Mouse (Mus musculus): ENCODE results near the gene Krt82. TPM values are rescaled to one million over a fixed set of nuclear protein-coding genes. Genes with fewer than 3 reads are reported as not detected.
A peak's percentile ranks its signal among the peaks of the same experiment; 100 is the strongest.

Gene Krt82
- not detected for total RNA-seq (2021)

DNA sequence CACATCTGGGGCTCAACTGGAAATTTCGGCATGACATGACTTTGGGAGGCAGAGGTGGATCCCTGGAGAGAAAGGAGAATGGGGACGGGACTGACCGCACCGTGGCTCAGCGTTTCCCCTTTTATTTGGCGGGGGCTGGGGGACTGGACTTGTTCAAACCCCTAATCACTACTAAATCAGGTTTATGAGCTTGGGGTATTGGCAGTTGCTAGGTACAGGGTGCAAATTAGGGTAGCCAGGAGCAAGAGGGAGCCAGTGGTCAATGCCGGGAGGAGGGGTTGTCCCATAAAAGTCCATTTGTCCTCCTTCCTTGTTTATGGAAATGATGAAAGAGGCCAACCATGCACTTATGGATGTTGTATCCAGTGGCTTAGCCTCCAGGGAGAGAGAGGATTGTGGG, at the start of gene Krt82:
Krt82 (minus strand) TSS at position 101 of the 400 bp plus-strand sequence.
- intact Hi-C loops (cut with DNase I) = no loop called here
- DNase-seq (ENCODE audit: low spot score in 2 of 2) = no peak

DNA sequence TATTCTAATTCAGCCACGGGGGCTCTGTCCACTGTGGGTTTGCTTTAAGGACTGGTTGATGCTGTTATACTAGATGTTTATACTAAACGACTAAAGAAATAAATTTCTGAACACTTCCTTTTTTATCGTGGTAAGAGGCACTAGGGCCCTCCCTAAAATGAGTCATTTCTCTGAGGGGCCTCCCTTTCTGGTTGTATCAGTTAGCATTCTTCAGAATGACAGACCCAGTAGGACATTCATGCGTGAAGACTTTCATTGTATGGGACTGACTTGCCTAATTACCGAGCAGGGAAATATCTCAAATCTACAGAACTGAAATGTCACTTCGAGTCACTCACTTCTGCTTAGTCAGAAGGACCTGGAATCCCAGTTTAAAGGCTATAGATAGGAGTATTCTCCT, 48.7 kb upstream of the Krt82 start:
- intact Hi-C loops (cut with DNase I) = no loop called here
- no peak for DNase-seq (ENCODE audit: low spot score in 2 of 2)

DNA sequence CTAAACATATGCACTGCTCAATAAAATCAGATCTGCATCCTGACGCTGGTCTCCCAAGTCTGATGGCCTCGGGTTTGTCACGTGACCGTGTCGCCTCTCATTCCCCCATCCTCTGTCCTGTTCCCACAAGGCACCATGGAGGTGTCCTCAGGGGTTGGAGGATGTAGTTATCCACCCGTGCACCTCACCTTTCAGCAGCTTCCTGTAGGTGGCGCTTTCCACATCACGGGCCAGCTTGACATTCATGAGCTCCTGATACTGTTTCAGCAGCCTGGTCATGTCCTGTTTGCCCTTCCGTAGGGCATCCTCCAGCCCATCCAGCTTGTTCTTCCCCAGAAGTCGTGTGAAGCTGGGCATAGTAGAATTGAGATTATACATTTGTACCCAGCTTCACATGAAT, 37.7 kb upstream of the Krt82 start:
- intact Hi-C loops (cut with DNase I) = loop anchor here (5.0 kb wide), 1 partner anchor 319 kb away; no protein-coding TSS in a partner anchor

DNA sequence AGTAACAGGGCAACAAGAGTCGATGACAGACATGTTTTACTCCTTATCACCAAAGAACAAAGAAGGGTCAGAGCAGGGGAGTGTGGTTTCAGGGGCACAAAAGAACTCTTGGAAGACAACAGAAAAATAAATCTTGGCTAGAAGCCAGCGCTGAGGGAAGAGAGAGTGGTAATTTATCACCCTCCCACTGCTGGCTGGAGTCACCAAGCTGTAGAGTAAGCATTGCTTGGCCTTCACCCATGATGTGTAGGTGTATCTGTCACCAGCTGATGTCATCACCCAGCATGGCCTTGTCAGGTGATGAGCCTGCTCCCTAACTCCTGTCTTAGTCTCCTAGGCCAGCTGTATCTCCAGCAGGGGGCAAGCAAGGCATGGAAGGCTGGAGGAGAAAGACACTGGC, 34.0 kb upstream of the Krt82 start:
- no peak for DNase-seq (ENCODE audit: low spot score in 2 of 2)
- intact Hi-C loops (cut with DNase I) = no loop called here

More for the DNA sequence above, 37.7 kb upstream of the Krt82 start:
- DNase-seq (ENCODE audit: low spot score in 2 of 2) = no peak

DNA sequence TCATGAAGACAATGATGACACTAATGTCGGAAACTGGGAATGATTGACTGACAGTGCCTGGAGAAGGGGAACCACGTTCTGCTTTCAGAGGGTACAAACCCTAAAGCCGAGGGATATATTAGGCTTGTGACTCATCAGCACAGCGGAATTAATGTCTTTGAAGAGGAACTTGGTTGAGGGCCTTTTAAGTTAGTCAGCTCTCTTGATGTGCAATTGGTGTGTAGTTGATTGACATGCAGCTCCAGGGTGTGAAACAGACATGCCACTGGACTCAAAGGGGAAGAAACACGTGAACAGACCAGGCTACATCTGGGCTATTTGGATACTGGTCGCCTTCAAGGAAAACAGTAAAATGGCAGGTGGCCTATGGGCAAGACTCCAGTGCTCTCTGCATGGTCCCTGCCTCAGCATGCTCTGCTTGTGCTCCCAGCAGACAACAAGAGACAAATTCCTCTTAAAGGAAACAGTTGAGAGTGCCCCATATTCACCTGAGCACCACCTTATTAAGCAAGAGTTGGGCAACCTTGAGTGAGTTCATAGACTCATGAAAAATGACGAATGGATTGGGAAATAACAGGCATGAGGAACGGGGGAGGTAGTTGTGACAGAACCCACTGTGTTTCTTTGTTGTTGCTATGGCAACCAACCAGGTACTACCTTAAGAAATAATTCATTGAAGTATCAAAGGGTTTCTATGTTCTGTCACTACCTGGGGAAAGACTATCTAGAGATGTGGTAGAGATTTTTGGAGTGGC, 32.9 kb upstream of the Krt82 start:
- DNase-seq (ENCODE audit: low spot score in 2 of 2) = no peak
- intact Hi-C loops (cut with DNase I) = no loop called here

DNA sequence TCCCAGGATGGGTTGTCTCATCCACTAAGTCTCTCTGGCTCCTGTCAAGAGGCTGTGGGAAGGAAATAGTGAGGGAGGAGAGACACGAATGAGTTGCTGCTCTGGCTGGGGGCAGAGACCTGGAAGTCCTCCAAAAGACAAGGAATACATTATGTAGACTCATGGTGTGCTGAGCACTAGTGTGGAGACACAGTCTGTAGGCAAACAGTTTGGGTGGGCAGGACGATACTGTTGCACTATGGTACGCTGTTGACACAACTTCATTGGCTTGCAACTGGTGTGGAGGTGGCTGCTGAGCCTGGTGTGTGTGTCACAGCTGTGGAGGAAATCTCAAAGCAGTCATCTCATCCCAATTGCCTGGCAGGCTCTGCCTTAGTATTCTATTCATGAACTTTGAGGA, 31.2 kb upstream of the Krt82 start:
- intact Hi-C loops (cut with DNase I) = no loop called here
- DNase-seq (ENCODE audit: low spot score in 2 of 2) = peak in 1 of 2 experiments; percentile 74

DNA sequence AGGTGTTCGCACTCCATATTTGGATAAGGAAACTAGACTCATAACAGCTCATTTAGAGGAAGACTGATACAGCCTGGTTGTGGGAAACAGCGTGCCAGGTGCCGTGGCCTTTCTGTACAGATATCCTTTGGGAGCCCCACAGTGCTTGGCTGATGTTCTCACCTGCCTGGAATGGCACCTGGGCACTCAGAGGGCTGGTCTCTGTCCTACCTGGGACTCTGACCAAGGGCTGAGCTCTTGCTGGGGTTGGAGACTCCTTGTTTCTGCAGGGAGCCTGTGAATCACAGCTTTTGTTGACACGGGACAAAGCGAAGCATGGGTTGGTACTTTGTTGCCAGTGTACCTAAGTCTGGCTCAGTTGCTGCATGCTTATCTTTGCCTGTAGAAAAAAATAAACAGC, 25.0 kb upstream of the Krt82 start:
- intact Hi-C loops (cut with DNase I) = no loop called here
- DNase-seq (ENCODE audit: low spot score in 2 of 2) = no peak

DNA sequence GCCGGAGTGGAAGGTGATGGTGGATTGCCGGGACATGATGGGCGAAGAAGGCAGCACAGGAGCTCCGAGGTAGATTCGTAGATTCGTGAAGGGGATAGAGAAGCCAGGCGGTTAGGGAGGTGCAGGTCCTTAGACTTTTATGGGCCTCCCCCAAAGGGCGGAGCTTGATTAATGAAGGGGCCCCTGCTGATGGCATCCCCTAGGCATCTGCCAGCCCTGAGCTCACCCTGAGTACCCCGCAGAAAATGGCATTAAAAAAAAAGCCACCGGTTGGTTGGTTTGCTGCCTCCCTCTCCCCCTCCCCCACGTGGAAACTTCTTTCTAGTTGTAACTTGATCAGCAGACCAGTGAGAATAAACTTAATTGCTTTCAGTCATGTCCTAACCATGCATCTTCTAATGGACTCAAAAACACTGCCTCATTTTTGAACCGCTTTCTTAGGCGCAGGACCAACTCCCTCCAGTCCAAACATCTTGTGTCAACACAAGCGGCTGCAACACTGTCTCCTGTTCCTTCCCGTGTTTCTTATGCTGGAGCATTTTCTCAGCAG, 23.4 kb upstream of the Krt82 start, which contains the start of gene Krt75:
Krt75 (minus strand) TSS at position 109 of the 550 bp plus-strand sequence.
- intact Hi-C loops (cut with DNase I) = no loop called here
- DNase-seq (ENCODE audit: low spot score in 2 of 2) = no peak

DNA sequence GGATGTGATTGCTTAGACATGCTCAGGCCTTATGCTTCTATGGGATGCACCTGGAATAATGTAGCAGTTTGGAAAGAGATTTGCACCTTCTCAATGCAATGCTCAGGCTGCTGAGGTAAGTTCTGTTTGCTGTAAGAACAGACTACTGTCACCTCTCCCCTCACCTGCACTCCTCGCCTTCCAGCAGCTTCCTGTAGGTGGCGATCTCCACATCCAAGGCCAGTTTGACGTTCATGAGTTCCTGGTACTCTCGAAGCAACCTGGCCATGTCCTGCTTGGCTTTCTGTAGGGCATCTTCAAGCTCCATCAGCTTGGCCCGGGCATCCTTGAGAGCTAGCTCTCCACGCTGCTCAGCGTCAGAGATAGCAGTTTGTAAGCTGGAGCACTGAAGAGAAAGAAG, 17.3 kb upstream of the Krt82 start:
- DNase-seq (ENCODE audit: low spot score in 2 of 2) = no peak
- intact Hi-C loops (cut with DNase I) = no loop called here

DNA sequence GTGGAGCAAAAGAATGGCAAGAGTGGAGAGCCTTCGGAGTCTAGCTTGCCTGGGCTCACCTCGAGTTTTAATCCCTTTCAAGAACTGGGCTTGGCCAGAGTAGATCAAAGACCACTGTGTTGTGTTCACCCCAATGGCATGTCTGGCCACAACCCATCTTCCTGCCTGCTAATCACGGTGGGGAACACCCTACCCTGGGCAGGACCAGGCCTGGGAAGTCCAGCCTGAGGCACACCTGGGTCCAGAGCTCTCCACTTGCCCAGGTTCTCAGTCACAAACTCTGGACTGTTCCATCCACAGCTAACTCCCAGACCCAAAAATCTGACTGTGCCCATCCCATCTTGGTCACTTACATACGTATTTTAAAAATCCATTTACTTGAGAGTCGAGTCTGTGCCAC, 12.4 kb upstream of the Krt82 start, which contains the start of gene Krt90:
Krt90 (minus strand) TSS at position 101 of the 400 bp plus-strand sequence.
- DNase-seq (ENCODE audit: low spot score in 2 of 2) = no peak
- intact Hi-C loops (cut with DNase I) = no loop called here

DNA sequence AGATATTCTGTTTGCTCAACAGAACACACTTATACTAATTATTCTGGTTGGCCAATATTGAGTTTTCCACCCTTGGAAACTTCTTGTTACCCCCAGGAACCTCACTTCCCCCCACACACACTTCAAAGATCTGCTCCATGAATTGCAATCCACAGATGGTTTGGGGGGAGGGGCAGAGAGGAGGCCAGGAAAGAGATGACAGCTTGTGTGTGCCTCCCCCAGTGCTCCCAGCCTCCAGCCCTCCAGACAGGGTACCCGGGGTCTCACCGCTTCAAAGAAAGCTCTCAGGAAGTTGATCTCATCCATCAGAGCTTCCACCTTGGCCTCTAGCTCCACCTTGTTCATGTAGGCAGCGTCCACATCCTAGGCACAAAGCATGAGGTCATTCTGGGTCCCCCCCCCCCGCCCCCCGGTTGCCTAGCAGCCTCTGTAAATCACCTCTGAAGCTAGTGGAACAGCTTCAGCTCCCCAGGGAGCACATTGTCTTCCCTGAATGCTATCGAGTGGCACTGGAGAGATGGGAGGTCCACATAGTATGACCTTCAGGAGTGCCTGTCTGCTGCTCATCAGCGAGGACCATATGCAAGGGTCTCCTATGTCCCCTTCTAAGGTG, 7.7 kb upstream of the Krt82 start:
- no peak for DNase-seq (ENCODE audit: low spot score in 2 of 2)

DNA sequence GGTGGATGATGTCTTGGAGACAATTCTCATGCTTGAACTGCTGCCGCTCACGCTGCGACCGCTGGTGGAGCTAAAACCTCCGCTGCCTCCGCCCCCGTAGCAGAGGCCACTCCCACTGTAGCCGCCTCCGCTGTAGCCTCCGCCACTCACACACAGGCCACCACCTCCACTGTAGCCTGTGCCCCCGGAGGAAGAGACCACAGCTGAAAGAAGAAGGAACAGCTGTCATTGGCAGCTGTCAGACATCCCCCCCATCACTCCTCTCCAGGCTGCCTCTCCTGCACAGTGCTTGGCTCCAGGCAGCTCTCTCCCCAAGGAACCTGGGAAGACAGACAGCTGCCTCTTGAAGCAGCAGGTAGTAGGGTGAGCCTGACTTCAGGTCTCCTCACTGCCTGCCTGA, 2.7 kb upstream of the Krt82 start:
- intact Hi-C loops (cut with DNase I) = no loop called here

More for the DNA sequence above, 7.7 kb upstream of the Krt82 start:
- intact Hi-C loops (cut with DNase I) = no loop called here

DNA sequence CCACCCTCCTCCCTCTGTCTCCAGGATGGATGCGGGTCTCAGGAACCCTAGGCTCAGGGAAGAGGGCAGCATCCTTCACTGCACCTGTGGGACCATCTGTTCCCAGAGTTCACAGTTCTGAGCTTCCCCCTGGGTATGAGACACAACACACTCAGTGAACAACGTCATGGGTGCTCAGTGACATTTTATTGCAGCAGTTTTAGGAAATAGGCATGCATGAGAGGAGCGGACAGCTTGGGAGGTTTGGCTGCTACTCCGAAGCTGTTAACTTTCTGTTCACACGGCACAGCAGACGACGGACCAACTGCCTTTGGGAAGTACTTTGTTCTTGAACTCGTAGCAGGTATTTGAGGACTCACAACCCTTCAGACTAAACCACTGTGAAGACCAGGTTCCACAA, 1.7 kb upstream of the Krt82 start:
- DNase-seq (ENCODE audit: low spot score in 2 of 2) = peak in 1 of 2 experiments; percentile 49
- intact Hi-C loops (cut with DNase I) = no loop called here

More for the DNA sequence above, 2.7 kb upstream of the Krt82 start:
- peak in 1 of 2 experiments; percentile 21 for DNase-seq (ENCODE audit: low spot score in 2 of 2)

DNA sequence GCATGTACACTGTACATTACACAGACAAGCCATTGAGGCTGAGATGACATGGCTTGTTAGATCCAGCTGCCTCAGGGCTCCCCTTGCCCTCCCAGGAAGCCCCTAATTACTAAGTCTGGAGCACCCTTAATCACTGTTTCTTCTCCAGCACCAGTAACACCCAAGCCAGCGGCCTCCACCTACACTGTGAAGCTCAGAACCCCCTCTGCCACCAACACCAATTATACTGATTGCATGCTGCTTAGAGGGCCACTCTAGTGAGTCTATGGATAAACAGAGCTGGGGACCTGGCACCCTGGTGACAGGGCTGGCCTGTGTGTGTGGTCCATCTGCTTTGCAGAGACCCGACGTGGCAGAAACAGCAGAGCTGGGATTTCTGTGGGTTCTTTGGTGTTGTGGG, 6.0 kb downstream of the Krt82 start:
- intact Hi-C loops (cut with DNase I) = no loop called here

DNA sequence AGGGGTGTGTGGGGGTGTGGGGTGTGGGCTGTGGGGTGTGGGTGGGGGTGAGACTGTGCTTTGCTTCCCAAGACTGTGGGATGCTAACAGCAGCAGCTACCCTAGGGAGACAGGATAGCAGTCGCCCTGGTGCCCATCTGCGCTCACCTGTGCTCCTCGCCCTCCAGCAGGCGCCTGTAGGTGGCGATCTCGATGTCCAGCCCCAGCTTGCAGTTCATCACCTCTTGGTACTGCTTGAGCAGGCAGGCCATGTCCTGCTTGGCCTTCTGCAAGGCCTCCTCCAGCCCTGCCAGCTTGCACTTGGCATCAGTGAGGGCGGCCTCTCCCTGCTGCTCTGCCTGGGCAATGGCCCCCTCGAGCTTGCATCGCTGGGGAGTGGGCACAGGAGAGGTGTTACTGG, 7.9 kb downstream of the Krt82 start:
- DNase-seq (ENCODE audit: low spot score in 2 of 2) = no peak
- intact Hi-C loops (cut with DNase I) = no loop called here

More for the DNA sequence above, 6.0 kb downstream of the Krt82 start:
- no peak for DNase-seq (ENCODE audit: low spot score in 2 of 2)

DNA sequence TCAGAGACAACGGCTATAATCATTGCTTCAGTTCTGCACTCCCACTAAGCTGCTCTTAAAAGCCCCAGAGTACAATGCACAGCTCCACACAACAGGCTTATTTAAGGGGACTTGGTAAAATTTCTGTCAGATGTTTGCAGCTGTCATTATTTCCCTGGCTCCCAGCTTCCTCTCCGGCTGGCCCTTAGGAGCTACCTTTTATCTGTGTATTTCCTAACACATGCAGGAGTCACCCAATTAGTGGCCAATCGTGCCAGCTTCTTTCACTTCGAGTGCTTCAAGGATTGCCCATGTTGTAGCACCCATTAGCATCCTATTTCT, 11.9 kb downstream of the Krt82 start:
- intact Hi-C loops (cut with DNase I) = no loop called here
- DNase-seq (ENCODE audit: low spot score in 2 of 2) = no peak

DNA sequence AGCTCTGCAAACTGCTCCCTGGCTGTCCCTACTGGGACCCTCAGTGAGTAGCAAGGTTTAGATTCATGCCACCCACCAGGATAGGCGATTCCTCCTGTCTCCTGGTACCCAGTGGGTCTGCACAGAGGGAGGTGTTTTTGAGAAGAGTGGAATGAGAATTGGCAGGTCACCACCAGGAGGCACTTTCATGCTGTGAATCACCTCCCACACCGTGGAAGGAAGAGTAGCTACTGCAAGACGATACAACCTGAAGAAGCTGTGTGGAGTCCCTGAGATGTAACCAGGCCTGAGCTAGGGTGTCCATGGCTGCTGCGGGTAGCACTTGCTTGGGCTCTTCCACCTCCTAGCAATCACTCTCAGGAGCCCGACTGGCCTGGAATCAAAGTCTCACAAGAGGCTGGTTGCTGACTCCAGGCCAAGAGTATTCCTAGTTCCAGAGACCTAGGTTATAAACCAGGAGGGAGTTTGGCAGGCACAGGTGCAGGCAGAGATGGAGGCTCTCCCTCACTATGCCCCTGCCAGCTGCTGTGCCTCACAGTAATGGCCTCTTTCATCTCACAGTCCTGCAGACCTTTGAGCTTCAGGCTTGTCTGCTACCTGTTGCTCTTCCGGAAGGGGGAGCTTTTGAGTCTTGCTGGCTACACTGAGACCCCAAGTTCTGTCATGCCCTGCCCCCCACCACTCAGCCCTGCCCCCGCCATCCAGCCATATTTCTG, 12.4 kb downstream of the Krt82 start:
- intact Hi-C loops (cut with DNase I) = no loop called here
- peak in 1 of 2 experiments; percentile 17 for DNase-seq (ENCODE audit: low spot score in 2 of 2)

DNA sequence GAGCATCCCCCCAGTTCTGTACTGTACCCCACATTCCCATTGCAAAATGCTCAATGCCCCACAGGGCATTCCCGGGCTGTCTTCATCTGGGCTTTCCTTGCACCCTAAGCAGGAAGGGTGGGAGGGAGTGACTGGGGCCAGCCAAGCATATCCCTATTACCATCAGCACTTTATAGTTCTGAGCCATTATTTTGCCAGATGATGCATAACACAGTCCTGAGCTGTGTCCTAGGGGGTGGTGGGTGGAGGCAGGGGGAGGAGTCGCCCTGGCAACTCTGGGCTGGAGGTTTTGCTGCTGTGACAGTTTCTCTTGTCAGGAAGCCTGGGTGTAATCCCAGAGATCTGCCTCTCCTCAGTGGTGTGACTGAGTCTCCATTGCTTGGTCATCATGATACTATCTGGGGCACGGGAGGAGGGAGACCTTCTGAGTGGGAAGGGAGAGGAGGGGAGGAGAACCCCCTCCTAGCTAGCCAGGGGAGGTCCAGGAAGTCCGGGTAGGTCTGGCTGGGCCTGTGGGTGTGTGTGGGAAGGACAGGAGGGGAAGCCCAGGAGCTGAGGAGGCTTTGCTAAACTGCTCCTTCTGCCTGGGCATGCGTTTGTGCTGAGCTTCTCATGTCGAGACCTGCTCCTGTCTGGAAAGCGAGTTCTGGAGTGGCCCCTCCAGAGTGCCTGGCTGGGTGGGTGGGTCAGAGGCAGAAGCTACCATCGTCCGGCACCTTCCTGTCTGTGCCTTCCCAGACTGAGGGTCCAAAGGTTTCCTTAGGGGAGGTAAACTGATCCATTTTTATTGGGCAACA, 14.2 kb downstream of the Krt82 start:
- intact Hi-C loops (cut with DNase I) = no loop called here
- DNase-seq (ENCODE audit: low spot score in 2 of 2) = peak in 1 of 2 experiments; percentile 31

DNA sequence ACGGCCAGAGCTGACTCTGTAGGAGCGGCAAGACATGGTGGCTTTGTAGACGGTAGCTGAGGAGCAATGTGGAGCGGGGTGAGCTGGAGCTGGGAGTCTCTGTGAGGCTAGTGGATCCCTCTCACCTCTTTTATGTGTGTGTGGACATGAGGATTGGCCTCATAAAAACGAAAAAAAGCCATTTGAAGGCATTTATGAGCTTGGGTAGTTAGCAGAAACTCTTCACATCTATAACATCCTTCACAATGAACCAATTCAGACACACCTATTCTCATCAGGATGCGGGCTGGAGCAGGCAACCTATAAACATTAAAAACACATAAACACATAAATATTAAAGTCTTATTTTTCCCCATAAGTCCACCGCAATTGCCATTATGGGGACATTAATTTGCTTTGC, 17.7 kb downstream of the Krt82 start, which contains the start of gene Krt84:
Krt84 (minus strand) TSS at position 101 of the 400 bp plus-strand sequence.
- no peak for DNase-seq (ENCODE audit: low spot score in 2 of 2)
- intact Hi-C loops (cut with DNase I) = no loop called here
